Mouse (Mus musculus): Measurements from ENCODE around the gene Sardh. TPM values are rescaled to one million over a fixed set of nuclear protein-coding genes. Genes with fewer than 3 reads are reported as not detected.

Gene Sardh
- total RNA-seq, 2 experiments from 2014 or later = 9.8 to 11.0 TPM

GRCm38 (mm10) chr2:27179101-27179500, 69.0 kb downstream of the Sardh start:
- no peak for DNase-seq (ENCODE audit: extremely low spot score in 1 of 2, low spot score in 1 of 2)

- DNase-seq (ENCODE audit: extremely low spot score in 1 of 2, low spot score in 1 of 2) = no peak
Measured at GRCm38 (mm10) chr2:27175696-27176267, 72.4 kb downstream of the Sardh start.

GRCm38 (mm10) chr2:27174242-27174641, 73.9 kb downstream of the Sardh start:
- no peak for DNase-seq (ENCODE audit: extremely low spot score in 1 of 2, low spot score in 1 of 2)

- no peak for DNase-seq (ENCODE audit: extremely low spot score in 1 of 2, low spot score in 1 of 2)
Measured at GRCm38 (mm10) chr2:27166999-27167398, 81.1 kb downstream of the Sardh start.

GRCm38 (mm10) chr2:27166074-27166473, 82.1 kb downstream of the Sardh start:
- DNase-seq (ENCODE audit: extremely low spot score in 1 of 2, low spot score in 1 of 2) = peak; percentile 46 to 47

- peak; percentile 54 to 63 for DNase-seq (ENCODE audit: extremely low spot score in 1 of 2, low spot score in 1 of 2)
Measured at GRCm38 (mm10) chr2:27164796-27165590, 83.1 kb downstream of the Sardh start, which contains the start of gene Dbh. Gene Dbh, plus strand, starts transcription at chr2:27165233.

- no peak for DNase-seq (ENCODE audit: extremely low spot score in 1 of 2, low spot score in 1 of 2)
Measured at GRCm38 (mm10) chr2:27163851-27164250, 84.3 kb downstream of the Sardh start.

GRCm38 (mm10) chr2:27162656-27163055, 85.5 kb downstream of the Sardh start:
- DNase-seq (ENCODE audit: extremely low spot score in 1 of 2, low spot score in 1 of 2) = no peak

GRCm38 (mm10) chr2:27161526-27161925, 86.6 kb downstream of the Sardh start:
- DNase-seq (ENCODE audit: extremely low spot score in 1 of 2, low spot score in 1 of 2) = no peak

- no peak for DNase-seq (ENCODE audit: extremely low spot score in 1 of 2, low spot score in 1 of 2)
Measured at GRCm38 (mm10) chr2:27156596-27156995, 91.5 kb downstream of the Sardh start.

- DNase-seq (ENCODE audit: extremely low spot score in 1 of 2, low spot score in 1 of 2) = no peak
Measured at GRCm38 (mm10) chr2:27154466-27155185, 93.5 kb downstream of the Sardh start.

- DNase-seq (ENCODE audit: extremely low spot score in 1 of 2, low spot score in 1 of 2) = no peak
Measured at GRCm38 (mm10) chr2:27149457-27149856, 98.7 kb downstream of the Sardh start.

- no peak for DNase-seq (ENCODE audit: extremely low spot score in 1 of 2, low spot score in 1 of 2)
Measured at GRCm38 (mm10) chr2:27146840-27147239, 101.3 kb downstream of the Sardh start.

- DNase-seq (ENCODE audit: extremely low spot score in 1 of 2, low spot score in 1 of 2) = no peak
Measured at GRCm38 (mm10) chr2:27144957-27145356, 103.2 kb downstream of the Sardh start.

- peak; percentile 41 to 46 for DNase-seq (ENCODE audit: extremely low spot score in 1 of 2, low spot score in 1 of 2)
Measured at GRCm38 (mm10) chr2:27141950-27142693, 106.0 kb downstream of the Sardh start, which contains the start of gene Fam163b. Gene Fam163b, minus strand, starts transcription at chr2:27142491.

Other genes with a start within 250 kb of the Sardh start
- 10 to 100 TPM; 39.5 to 44.1 TPM for gene Cacfd1, start 238.4 kb downstream of the Sardh start, total RNA-seq (2021)
- gene Slc2a6, start 220.3 kb downstream of the Sardh start, total RNA-seq (2021) = 10 to 100 TPM; 40.1 to 40.4 TPM
- under 1 TPM; 0.61 to 0.71 TPM for gene Mymk, start 176.2 kb downstream of the Sardh start, total RNA-seq (2021)
- gene Adamtsl2, start 169.0 kb downstream of the Sardh start, total RNA-seq (2021) = 10 to 100 TPM; 10.9 to 12.7 TPM
- 100 to 1,000 TPM; 119 to 162 TPM for gene Fam163b, start 105.8 kb downstream of the Sardh start, total RNA-seq (2021)
- gene Dbh, start 83.1 kb downstream of the Sardh start, total RNA-seq (2021) = under 1 TPM; 0.54 TPM
- 10 to 100 TPM; 12.5 to 12.8 TPM for gene Vav2, start 178.7 kb upstream of the Sardh start, total RNA-seq (2021)
- gene Brd3os, start 194.0 kb upstream of the Sardh start, total RNA-seq (2021) = 10 to 100 TPM; 24.5 to 25.4 TPM